8 mouse cellular contexts compared by ENCODE assay signal in the genomic region with DNA sequence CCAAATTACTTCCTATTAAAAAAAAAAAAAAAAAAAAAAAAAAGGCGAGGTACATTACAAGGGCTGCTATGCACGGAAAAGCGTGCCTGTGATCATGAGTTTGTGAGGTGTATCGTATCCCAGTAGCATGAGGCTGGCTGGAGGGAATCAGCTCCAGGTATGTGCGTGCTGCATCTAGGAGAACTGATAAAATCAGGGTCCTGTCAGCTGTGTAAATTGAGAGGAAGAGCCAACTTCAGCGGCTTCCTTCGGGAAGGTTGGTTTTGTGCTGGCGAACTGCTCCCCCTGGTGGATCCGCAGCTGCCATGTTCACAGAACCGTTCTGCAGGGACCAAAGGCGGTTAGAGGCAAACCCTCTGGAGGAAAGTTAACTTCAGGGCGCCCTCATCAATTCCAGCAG.
DNase-seq lines count a peak whose midpoint lies in the region; ATAC-seq and TF ChIP-seq lines count a peak whose summit lies in the region.

No protein-coding gene starts in this region.

- no peaks in the 10 kb centered on the region for H3K79me2 ChIP-seq in liver, adult 2 months (ENCODE audit: control insufficient read depth, insufficient read depth, low read length)

- peaks cover 70% of the 10 kb centered on the region for H3K27me3 ChIP-seq in forebrain, embryonic 10.5 days (ENCODE audit: poor library complexity, severe bottlenecking)
- peaks cover 3% of the 10 kb centered on the region; the same call in 1 of the 2 replicates for H3K27me3 ChIP-seq in heart, embryonic 14.5 days (ENCODE audit: control insufficient read depth, insufficient read depth, low read length)
- no peaks in the 10 kb centered on the region for H3K27me3 ChIP-seq in liver, adult 2 months (ENCODE audit: control insufficient read depth, insufficient read depth, low read length)
- H3K27me3 ChIP-seq in testis, adult 2 months (ENCODE audit: control insufficient read depth, insufficient read depth, low read length), result no peaks in the 10 kb centered on the region

- H3K4me1 ChIP-seq in brown adipose tissue, adult 24 weeks (ENCODE audit: control insufficient read depth, insufficient read depth, insufficient read length, low read length), result no peaks in the 10 kb centered on the region
- peaks cover 39% of the 10 kb centered on the region for H3K4me1 ChIP-seq in forebrain, embryonic 10.5 days
- peaks cover 3 to 13% of the 10 kb centered on the region in 2 experiments; a peak in 2 of 4 replicates for H3K4me1 ChIP-seq in heart, embryonic 14.5 days (ENCODE audit: control insufficient read depth in 2 of 2, insufficient read depth in 2 of 2, low read length in 2 of 2)
- H3K4me1 ChIP-seq in liver, adult 2 months (ENCODE audit: control insufficient read depth, insufficient read depth, low read length), result peaks cover 1% of the 10 kb centered on the region; the same call in 1 of the 2 replicates
- H3K4me1 ChIP-seq in testis, adult 2 months (ENCODE audit: control insufficient read depth, insufficient read depth, low read length), result peaks cover 10% of the 10 kb centered on the region

- TF ChIP-seq POLR2A in liver, adult 2 months (IDR thresholded peaks at IDR 0.05; ENCODE audit: extremely low read depth, insufficient read depth, low read length), result no peak
- no peak for TF ChIP-seq POLR2A in testis, adult 2 months (IDR thresholded peaks at IDR 0.05; ENCODE audit: control insufficient read depth, low read depth, low read length)

- peak overlapping the region; percentile 66 for H3K9ac ChIP-seq in heart, embryonic 14.5 days (ENCODE audit: low read length)
- peak overlapping the region; percentile 46; the same call in 1 of the 2 replicates for H3K9ac ChIP-seq in liver, adult 2 months (ENCODE audit: low read depth, low read length)

- no peak overlapping the region for H3K27ac ChIP-seq in brown adipose tissue, adult 24 weeks (replicated peaks; ENCODE audit: low read depth, low read length)
- H3K27ac ChIP-seq in forebrain, embryonic 10.5 days, result peak overlapping the region; percentile 84
- peak overlapping the region; percentile 61 to 77; a peak in 3 of 4 replicates for H3K27ac ChIP-seq in heart, embryonic 14.5 days (replicated peaks in 1 of 2; ENCODE audit: control insufficient read depth in 1 of 2, insufficient read depth in 1 of 2, low read depth in 2 of 2, low read length in 2 of 2)
- H3K27ac ChIP-seq in liver, adult 2 months (replicated peaks; ENCODE audit: insufficient read depth, low read depth, low read length), result peak overlapping the region; percentile 20; the same call in 1 of the 2 replicates
- H3K27ac ChIP-seq in testis, adult 2 months (ENCODE audit: control insufficient read depth, insufficient read depth, low read depth, low read length), result peak overlapping the region; percentile 74; the same call in 1 of the 2 replicates

- peak overlapping the region; percentile 88 for H3K4me2 ChIP-seq in heart, embryonic 14.5 days (ENCODE audit: low read length)

- H3K4me3 ChIP-seq in brown adipose tissue, adult 24 weeks (ENCODE audit: insufficient read depth, low read depth, low read length), result peak overlapping the region; percentile 48
- H3K4me3 ChIP-seq in forebrain, embryonic 10.5 days, result peak overlapping the region; percentile 45
- H3K4me3 ChIP-seq in heart, embryonic 14.5 days (ENCODE audit: control insufficient read depth in 1 of 2, insufficient read depth in 1 of 2, low read depth in 1 of 2, low read length in 2 of 2), result peak overlapping the region; percentile 45 to 66
- peak overlapping the region; percentile 24; the same call in 1 of the 2 replicates for H3K4me3 ChIP-seq in liver, adult 2 months (ENCODE audit: insufficient read depth, low read depth, low read length)
- peak overlapping the region; percentile 78 for H3K4me3 ChIP-seq in testis, adult 2 months (ENCODE audit: control insufficient read depth, low read depth, low read length)

- TF ChIP-seq CTCF in liver, adult 2 months (IDR thresholded peaks at IDR 0.05; ENCODE audit: low read depth, low read length), result peak; percentile 95
- peak; percentile 79 for TF ChIP-seq CTCF in testis, adult 2 months (IDR thresholded peaks at IDR 0.05; ENCODE audit: control insufficient read depth, insufficient read depth, insufficient replicate concordance, low read depth, low read length)

- WGBS in forebrain, embryonic 10.5 days, result 4% methylated on average over 12 of the region's 12 CpGs
- under 1% methylated on average over 12 of the region's 12 CpGs for WGBS in heart, embryonic 14.5 days
- 1% methylated on average over 12 of the region's 12 CpGs for WGBS in liver, adult 2 months

- peak; percentile 88 for DNase-seq in 3T3-L1 (ENCODE audit: low read depth, low spot score)
- peak; percentile 80 for DNase-seq in forebrain, embryonic 10.5 days (ENCODE audit: extremely low spot score, low spot score)
- DNase-seq in kidney, postnatal 10 days, result peak; percentile 93
- DNase-seq in liver, adult 2 months (ENCODE audit: extremely low read depth, low read depth, low spot score), result peak; percentile 59
- peak; percentile 8 for DNase-seq in naive thymus-derived CD4-positive, alpha-beta T cell, adult 2 months (ENCODE audit: low read depth)

- H3K9me3 ChIP-seq in forebrain, embryonic 10.5 days, result no peaks in the 10 kb centered on the region
- H3K9me3 ChIP-seq in heart, embryonic 14.5 days (ENCODE audit: control insufficient read depth, low read length), result no peaks in the 10 kb centered on the region

- H3K36me3 ChIP-seq in forebrain, embryonic 10.5 days (replicated peaks), result no peaks in the 10 kb centered on the region
- H3K36me3 ChIP-seq in heart, embryonic 14.5 days (ENCODE audit: control insufficient read depth, insufficient read depth, low read length), result no peaks in the 10 kb centered on the region
- no peaks in the 10 kb centered on the region for H3K36me3 ChIP-seq in liver, adult 2 months (ENCODE audit: control insufficient read depth, insufficient read depth, low read length)
- H3K36me3 ChIP-seq in testis, adult 2 months (ENCODE audit: control insufficient read depth, insufficient read depth, low read length), result no peaks in the 10 kb centered on the region

- ATAC-seq in heart, embryonic 14.5 days (ENCODE audit: insufficient number of reproducible peaks, insufficient read depth, low FRiP score, low read depth), result peak; percentile 50; the same call in 1 of the 2 replicates

Comparison
In these comparisons a context has a peak if more than half of its experiments do, and no peak if none do; other contexts are left out.
1. DNase-seq: peak in every context shown above with its lines; median percentile 93 in kidney, postnatal 10 days; 88 in 3T3-L1; 80 in forebrain, embryonic 10.5 days; 59 in liver, adult 2 months; 8 in naive thymus-derived CD4-positive, alpha-beta T cell, adult 2 months.
2. H3K4me3 ChIP-seq: peak in every context shown above with its lines; median percentile 78 in testis, adult 2 months; 56 in heart, embryonic 14.5 days; 48 in brown adipose tissue, adult 24 weeks; 45 in forebrain, embryonic 10.5 days; 24 in liver, adult 2 months.